Mouse (Mus musculus) G1E (cell line): Measurements from ENCODE around the gene Tra2b.
"Not testable (repeated sequence)": the region's sequence is repeated elsewhere in the genome, so short reads cannot be mapped to it uniquely, and the experiment has no call there.

Source experiments
- CTCF ChIP-seq: IDR thresholded peaks from 2 replicates; pipeline ENCODE4 v1.5.1; 2012; ENCODE audit warnings: low read depth, low read length, inconsistent platforms, mixed read lengths
- GATA1 ChIP-seq: IDR thresholded peaks from 2 replicates; pipeline ENCODE4 v1.6.1; 2012; ENCODE audit warnings: borderline replicate concordance, low read length, inconsistent platforms, mixed read lengths
- GATA2 ChIP-seq: IDR thresholded peaks from 2 replicates; pipeline ENCODE4 v1.6.1; 2012; ENCODE audit warnings: low read depth, low read length, inconsistent platforms, borderline replicate concordance
- POLR2AphosphoS5 ChIP-seq: IDR thresholded peaks from 2 replicates; pipeline ENCODE4 v1.6.1; 2012; ENCODE audit warnings: low read depth, low read length, inconsistent platforms; ENCODE audit not compliant: insufficient replicate concordance
- TAL1 ChIP-seq: conservative IDR thresholded peaks from 2 replicates; pipeline ENCODE4 v1.6.1; 2012; ENCODE audit warnings: low read depth, low read length, inconsistent platforms, mixed read lengths

- TF ChIP-seq CTCF, TAL1, GATA1, POLR2AphosphoS5, GATA2: not testable (repeated sequence)
These were observed 35.5 kb downstream of the Tra2b start for GRCm38 (mm10) chr16:22230276-22230675.
